Mouse (Mus musculus) liver, postnatal 0 days (tissue): ENCODE data around the gene Hectd1. TPM values are rescaled to one million over a fixed set of nuclear protein-coding genes. Genes with fewer than 3 reads are reported as not detected.
A peak's percentile ranks its signal among the peaks of the same experiment; 100 is the strongest.

ENCODE experiments used
- ATAC-seq: fragments of 200-750 bp; cut with Nextera tagmentation; 2 replicates; pipeline ENCODE4 v1.8.0; 2017; ENCODE audit warnings: mild to moderate bottlenecking, moderate library complexity
- DNase-seq: peaks from one replicate; pipeline ENCODE4 v3.0.0-alpha.2; 2016
- H3K27ac ChIP-seq: fragments of 300-500 bp; sonication (generic); 2 replicates; pipeline ENCODE4 v1.5.1; 2014; ENCODE audit warnings: antibody characterized with exemption, moderate library complexity, mild to moderate bottlenecking, low read depth
- H3K27me3 ChIP-seq: fragments of 300-500 bp; sonication (generic); 2 replicates; pipeline ENCODE4 v1.6.1; 2014; ENCODE audit warnings: low read length, control low read depth, mixed read lengths; ENCODE audit not compliant: insufficient read depth
- H3K36me3 ChIP-seq: fragments of 300-500 bp; sonication (generic); replicated peaks from 2 replicates; pipeline ENCODE4 v1.6.1; 2014; ENCODE audit warnings: mild to moderate bottlenecking, control low read depth, low read length, moderate library complexity, mixed read lengths; ENCODE audit not compliant: insufficient read depth
- H3K4me1 ChIP-seq: fragments of 300-500 bp; sonication (generic); 2 replicates; pipeline ENCODE4 v1.6.1; 2014; ENCODE audit warnings: antibody characterized with exemption, mild to moderate bottlenecking, control low read depth; ENCODE audit not compliant: insufficient read depth
- H3K4me2 ChIP-seq: fragments of 300-500 bp; sonication (generic); 2 replicates; pipeline ENCODE4 v1.6.1; 2014; ENCODE audit warnings: low read depth, mild to moderate bottlenecking, low read length, moderate library complexity, mixed read lengths
- H3K4me3 ChIP-seq: fragments of 300-500 bp; sonication (generic); 2 replicates; pipeline ENCODE4 v1.5.1; 2014; ENCODE audit warnings: low read depth, low read length
- H3K9ac ChIP-seq: fragments of 300-500 bp; sonication (generic); replicated peaks from 2 replicates; pipeline ENCODE4 v1.6.1; 2014; ENCODE audit warnings: mild to moderate bottlenecking, moderate library complexity
- H3K9me3 ChIP-seq: fragments of 300-500 bp; sonication (generic); 2 replicates; pipeline ENCODE4 v1.6.1; 2016; ENCODE audit warnings: mild to moderate bottlenecking, control low read depth, low read length, mixed read lengths
- CTCF ChIP-seq: sonication (generic); IDR thresholded peaks from 2 replicates; pipeline ENCODE4 v1.5.1; 2016; ENCODE audit warnings: antibody characterized with exemption, low read depth
- EP300 ChIP-seq: IDR thresholded peaks from 2 replicates; pipeline ENCODE4 v1.6.1; 2016; ENCODE audit warnings: antibody characterized with exemption, low read depth, mild to moderate bottlenecking
- WGBS: fragments of 180-500 bp; shearing (Covaris S2); extraction: QIAGEN DNeasy Blood & Tissue Kit; methylation state at CpG from one replicate; pipeline ENCODE4 v1.1.7; 2014; ENCODE audit not compliant: insufficient replicate concordance; 5-methylcytosine and 5-hydroxymethylcytosine counted together
- polyA plus RNA-seq: library from polyadenylated mRNA; unstranded; fragments of >200 nt; fragmentation: Nextera tagmentation; extraction: Ambion mirVana; gene quantifications from 2 replicates; pipeline ENCODE4 v1.2.1, GENCODE M21; 2015

The Hectd1 gene
- polyA plus RNA-seq, 1 experiment from 2014 or later: 20.6 TPM

DNA sequence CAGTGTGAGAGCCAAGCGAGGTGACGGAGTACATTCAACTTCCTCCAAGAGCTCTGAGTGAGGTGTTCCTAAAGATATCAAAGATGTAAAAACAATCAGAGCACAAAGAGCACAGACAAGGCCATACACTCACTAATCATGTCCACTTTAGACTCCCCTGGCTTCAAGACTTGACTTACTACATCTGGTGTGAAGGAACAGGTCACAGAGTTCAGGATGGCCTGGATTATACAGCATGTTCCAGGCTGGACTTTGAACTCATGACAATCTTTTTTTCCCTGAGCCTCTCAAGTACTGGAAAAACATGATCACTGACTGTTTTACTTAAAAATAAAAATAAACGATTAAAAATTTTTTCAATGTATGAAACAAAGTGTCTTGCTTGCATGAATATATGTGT, 70.0 kb downstream of the Hectd1 start:
- no peak for TF ChIP-seq CTCF
- TF ChIP-seq EP300: no peak
- DNase-seq: no peak
- no peaks in the 10 kb centered on the region for H3K27me3 ChIP-seq
- peaks cover 87% of the 10 kb centered on the region for H3K36me3 ChIP-seq
- H3K4me2 ChIP-seq: no peak overlapping the region
- H3K27ac ChIP-seq: no peak overlapping the region
- no peak overlapping the region for H3K9ac ChIP-seq
- H3K4me1 ChIP-seq: no peaks in the 10 kb centered on the region
- H3K4me3 ChIP-seq: no peak overlapping the region
- WGBS: 96% methylated on average over 3 of the region's 3 CpGs
- H3K9me3 ChIP-seq: no peaks in the 10 kb centered on the region
- no peak for ATAC-seq

DNA sequence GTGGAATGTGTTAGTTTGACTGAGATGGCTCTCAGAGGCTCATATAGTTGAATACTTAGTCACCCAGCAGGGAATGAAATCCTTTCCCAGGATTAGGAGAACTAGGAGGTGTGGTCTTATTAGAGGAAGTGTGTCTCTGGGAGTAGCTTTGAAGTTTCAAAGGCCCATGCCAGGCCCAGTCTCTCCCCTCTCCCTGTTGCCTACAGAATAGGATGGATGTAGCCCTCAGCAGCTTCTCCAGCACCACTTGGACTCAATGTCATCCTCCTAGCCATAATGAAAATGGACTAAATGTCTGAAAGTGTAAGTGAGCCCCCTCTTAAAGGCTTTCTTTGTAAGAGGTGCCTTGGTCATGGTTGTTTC, 72.8 kb downstream of the Hectd1 start:
- H3K9me3 ChIP-seq: no peaks in the 10 kb centered on the region
- H3K36me3 ChIP-seq: peaks cover 91% of the 10 kb centered on the region
- no peaks in the 10 kb centered on the region for H3K27me3 ChIP-seq
- no peaks in the 10 kb centered on the region for H3K4me1 ChIP-seq
- TF ChIP-seq CTCF (no peak), EP300 (no peak)
- H3K27ac ChIP-seq: no peak overlapping the region
- H3K4me3 ChIP-seq: no peak overlapping the region
- H3K9ac ChIP-seq: no peak overlapping the region
- H3K4me2 ChIP-seq: no peak overlapping the region
- DNase-seq: no peak
- ATAC-seq: peak; percentile 19; the same call in 1 of the 2 replicates

DNA sequence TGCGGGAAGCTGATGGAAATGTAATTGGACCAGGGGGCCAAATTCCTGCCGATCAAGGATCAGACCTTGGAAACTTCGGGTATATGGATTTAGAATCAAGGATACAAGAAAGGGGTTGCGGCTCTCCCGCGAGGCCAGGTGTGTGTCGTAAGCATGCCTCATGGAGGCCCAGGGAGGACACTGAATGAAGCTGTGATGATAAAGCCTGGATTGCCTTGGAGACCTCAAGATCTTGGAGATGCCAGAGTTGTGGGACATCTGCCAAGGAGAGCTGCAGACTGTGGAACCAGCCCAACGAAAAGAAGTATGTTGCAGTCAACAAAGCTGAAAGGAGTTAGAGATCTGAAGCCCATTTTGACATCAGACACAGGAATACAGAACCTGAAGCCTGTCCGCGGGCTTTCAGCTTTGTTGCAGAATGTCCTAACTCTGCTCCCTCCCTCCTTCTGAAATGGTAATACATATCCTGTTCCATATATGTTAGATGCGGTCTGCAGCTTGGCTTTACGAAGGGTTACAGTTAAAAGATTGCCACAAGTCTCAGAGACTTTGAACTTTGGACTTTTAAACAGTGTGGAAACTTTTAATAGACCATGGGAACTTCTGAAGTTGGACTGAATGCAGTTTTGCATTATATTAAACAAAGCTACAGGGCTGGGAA, 73.3 kb downstream of the Hectd1 start:
- no peak for TF ChIP-seq EP300
- no peak for TF ChIP-seq CTCF
- peaks cover 91% of the 10 kb centered on the region for H3K36me3 ChIP-seq
- H3K4me3 ChIP-seq: no peak overlapping the region
- H3K9ac ChIP-seq: no peak overlapping the region
- no peak overlapping the region for H3K4me2 ChIP-seq
- DNase-seq (no peak), ATAC-seq (peak; percentile 41; the same call in 1 of the 2 replicates)
- H3K9me3 ChIP-seq: no peaks in the 10 kb centered on the region
- no peak overlapping the region for H3K27ac ChIP-seq
- no peaks in the 10 kb centered on the region for H3K27me3 ChIP-seq
- 87% methylated on average over 12 of the region's 12 CpGs for WGBS
- H3K4me1 ChIP-seq: no peaks in the 10 kb centered on the region

DNA sequence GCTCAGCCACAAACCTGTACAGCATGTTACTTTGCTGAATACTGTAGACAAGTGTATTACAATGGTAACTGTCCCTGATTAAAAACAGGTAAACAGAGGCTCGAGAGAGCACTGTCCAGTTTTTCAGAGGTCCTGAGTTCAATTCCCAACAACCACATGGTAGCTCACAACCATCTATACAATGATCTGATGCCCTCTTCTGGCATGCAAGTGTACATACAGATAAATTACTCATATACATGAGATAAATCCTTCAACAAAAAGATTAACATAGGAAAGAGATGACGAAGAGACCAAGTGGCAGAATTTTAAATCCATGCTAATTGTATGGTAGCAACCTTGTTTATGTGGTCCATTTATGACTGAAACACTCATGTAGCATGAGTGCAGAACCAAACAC, 82.0 kb downstream of the Hectd1 start:
- Histone ChIP-seq H3K27me3 (no peaks in the 10 kb centered on the region), H3K27ac (no peak overlapping the region), H3K4me3 (no peak overlapping the region), H3K9ac (no peak overlapping the region), H3K9me3 (no peaks in the 10 kb centered on the region), H3K4me2 (no peak overlapping the region), H3K4me1 (no peaks in the 10 kb centered on the region), H3K36me3 (peaks cover 83% of the 10 kb centered on the region)
- DNase-seq (no peak), ATAC-seq (no peak)
- 83% methylated on average over 2 of the region's 2 CpGs for WGBS
- TF ChIP-seq EP300 (no peak), CTCF (peak; percentile 39; the same call in 1 of the 2 replicates)

DNA sequence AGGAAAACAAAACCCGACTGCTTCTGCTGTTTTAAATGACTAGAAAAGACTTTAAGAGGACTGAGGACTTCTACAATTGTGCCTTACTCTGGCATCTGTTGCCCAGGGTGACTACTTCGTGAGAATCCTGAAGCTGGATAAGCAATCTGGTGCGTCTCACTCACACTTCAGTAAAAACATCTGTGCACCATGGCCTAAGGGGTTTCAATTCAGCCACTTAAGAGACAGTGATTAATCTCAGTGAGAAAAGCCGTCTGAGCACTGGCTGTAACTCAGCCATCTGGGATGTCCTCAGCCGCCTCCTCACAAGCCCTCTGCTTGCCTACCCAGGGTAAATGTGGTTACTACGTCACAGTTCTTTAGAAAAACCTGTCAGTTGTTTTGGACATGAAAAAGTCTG, 84.4 kb downstream of the Hectd1 start:
- Histone ChIP-seq H3K4me1 (no peaks in the 10 kb centered on the region), H3K27me3 (no peaks in the 10 kb centered on the region), H3K4me3 (no peak overlapping the region), H3K9ac (no peak overlapping the region), H3K27ac (no peak overlapping the region), H3K36me3 (peaks cover 63% of the 10 kb centered on the region), H3K4me2 (no peak overlapping the region), H3K9me3 (no peaks in the 10 kb centered on the region)
- WGBS: 83% methylated on average over 6 of the region's 6 CpGs
- ATAC-seq (no peak), DNase-seq (no peak)
- TF ChIP-seq CTCF: no peak
- no peak for TF ChIP-seq EP300

DNA sequence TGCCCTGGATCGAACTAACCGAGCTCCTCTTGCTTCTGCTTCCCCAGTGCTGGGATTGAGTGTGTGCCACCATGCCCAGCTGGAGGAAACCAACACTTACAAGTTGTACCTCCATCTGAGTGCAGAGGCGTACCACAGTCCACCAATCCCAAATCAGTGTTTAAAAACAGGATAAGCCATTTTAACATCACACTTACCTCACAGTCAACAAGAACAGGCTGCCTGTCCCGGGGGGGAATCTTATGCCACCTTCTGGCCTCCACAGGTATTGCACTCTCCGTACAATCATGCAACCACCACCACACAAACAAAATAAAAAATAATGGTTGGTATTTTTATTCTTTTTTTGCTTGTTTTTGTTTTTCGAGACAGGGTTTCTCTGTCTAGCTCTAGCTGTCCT, 87.6 kb downstream of the Hectd1 start:
- H3K27ac ChIP-seq: no peak overlapping the region
- no peak overlapping the region for H3K9ac ChIP-seq
- 79% methylated on average over 6 of the region's 6 CpGs for WGBS
- DNase-seq: peak; percentile 64
- H3K4me3 ChIP-seq: no peak overlapping the region
- ATAC-seq: peak; percentile 61
- H3K4me2 ChIP-seq: no peak overlapping the region
- H3K36me3 ChIP-seq: peaks cover 38% of the 10 kb centered on the region
- H3K27me3 ChIP-seq: no peaks in the 10 kb centered on the region
- H3K9me3 ChIP-seq: no peaks in the 10 kb centered on the region
- no peaks in the 10 kb centered on the region for H3K4me1 ChIP-seq
- TF ChIP-seq CTCF (peak; percentile 80), EP300 (no peak)
